Mouse (Mus musculus) embryo, embryonic 11 days (tissue): ENCODE data around the gene Mrgprb3.

Experiments used
- DNase-seq: peaks from one replicate; pipeline ENCODE4 v3.0.0-alpha.2; 2015

Gene Mrgprb3

GRCm38 (mm10) chr7:48643711-48644110 is at the start of gene Mrgprb3:
Mrgprb3 (minus strand) TSS chr7:48643811.
- DNase-seq, result no peak
